Mouse (Mus musculus) limb, embryonic 14.5 days (tissue): ENCODE data around the gene Mturn. TPM values are rescaled to one million over a fixed set of nuclear protein-coding genes. Genes with fewer than 3 reads are reported as not detected.

Experiments
- ATAC-seq: fragments of 200-750 bp; cut with Nextera tagmentation; 2 replicates; pipeline ENCODE4 v1.8.0; 2017; ENCODE audit warnings: low read depth, moderate number of reproducible peaks, moderate TSS enrichment; ENCODE audit not compliant: low FRiP score
- DNase-seq: peaks from one replicate; pipeline ENCODE4 v3.0.0-alpha.2; 2015; ENCODE audit warnings: low spot score
- H3K27ac ChIP-seq: fragments of 300-500 bp; sonication (generic); replicated peaks from 2 replicates; pipeline ENCODE4 v1.5.1; 2014; ENCODE audit warnings: low read depth, mild to moderate bottlenecking, low read length, moderate library complexity, mixed read lengths
- H3K27me3 ChIP-seq: fragments of 300-500 bp; sonication (generic); 2 replicates; pipeline ENCODE4 v1.6.1; 2014; ENCODE audit warnings: low read length, mixed read lengths; ENCODE audit not compliant: control insufficient read depth, insufficient read depth
- H3K36me3 ChIP-seq: fragments of 300-500 bp; sonication (generic); 2 replicates; pipeline ENCODE4 v1.6.1; 2014; ENCODE audit warnings: mild to moderate bottlenecking, low read length, moderate library complexity, mixed read lengths; ENCODE audit not compliant: control insufficient read depth, insufficient read depth
- H3K4me1 ChIP-seq: fragments of 300-500 bp; sonication (generic); 2 replicates; pipeline ENCODE4 v1.6.1; 2014; ENCODE audit warnings: antibody characterized with exemption, low read length, mixed read lengths; ENCODE audit not compliant: control insufficient read depth, insufficient read depth
- H3K4me2 ChIP-seq: fragments of 300-500 bp; sonication (generic); replicated peaks from 2 replicates; pipeline ENCODE4 v1.6.1; 2014; ENCODE audit warnings: low read depth, mild to moderate bottlenecking, low read length, moderate library complexity; ENCODE audit not compliant: severe bottlenecking
- H3K4me3 ChIP-seq: fragments of 300-500 bp; sonication (generic); replicated peaks from 2 replicates; pipeline ENCODE4 v1.5.1; 2014; ENCODE audit warnings: low read length
- H3K9ac ChIP-seq: fragments of 300-500 bp; sonication (generic); 2 replicates; pipeline ENCODE4 v1.6.1; 2014; ENCODE audit warnings: mild to moderate bottlenecking, low read depth, low read length, moderate library complexity; ENCODE audit not compliant: severe bottlenecking
- H3K9me3 ChIP-seq: fragments of 300-500 bp; sonication (generic); 2 replicates; pipeline ENCODE4 v1.6.1; 2016; ENCODE audit warnings: low read length; ENCODE audit not compliant: control insufficient read depth
- POLR2A ChIP-seq: fragments of 200-500 bp; IDR thresholded peaks from 2 replicates; pipeline ENCODE4 v1.8.0; 2012; ENCODE audit warnings: inconsistent platforms, mild to moderate bottlenecking, moderate library complexity, borderline replicate concordance; ENCODE audit not compliant: insufficient read depth, insufficient read length; ENCODE audit errors: extremely low read depth
- WGBS: fragments of 180-500 bp; shearing (Covaris S2); extraction: QIAGEN DNeasy Blood & Tissue Kit; methylation state at CpG from one replicate; pipeline ENCODE4 v1.1.7; 2014; 5-methylcytosine and 5-hydroxymethylcytosine counted together
- polyA plus RNA-seq, 2 experiments: library from polyadenylated mRNA; depleted of rRNA in 1 of 2; stranded (reverse) in 1 of 2; unstranded in 1 of 2; fragments of >200 nt; fragmentation: Nextera tagmentation in 1 of 2; extraction: Ambion mirVana in 1 of 2; gene quantifications; 2 replicates each; pipeline versions ENCODE4 v1.2.1 to v1.2.3; 2012 to 2014

Mturn gene
- polyA plus RNA-seq, 2 experiments: 9.3 to 13.0 TPM

- Histone ChIP-seq H3K9ac (no peak overlapping the region), H3K27me3 (no peaks in the 10 kb centered on the region), H3K27ac (no peak overlapping the region), H3K4me2 (no peak overlapping the region), H3K36me3 (no peaks in the 10 kb centered on the region), H3K4me3 (no peak overlapping the region), H3K4me1 (no peaks in the 10 kb centered on the region), H3K9me3 (no peaks in the 10 kb centered on the region)
- 27% methylated on average over 2 of the region's 2 CpGs for WGBS
- ATAC-seq (no peak), DNase-seq (no peak)
- no peak for TF ChIP-seq POLR2A
These were observed 34.3 kb downstream of the Mturn start for GRCm38 (mm10) chr6:54715697-54716096.

GRCm38 (mm10) chr6:54718779-54719685, 37.6 kb downstream of the Mturn start:
- H3K4me2 ChIP-seq: no peak overlapping the region
- no peaks in the 10 kb centered on the region for H3K27me3 ChIP-seq
- H3K4me1 ChIP-seq: no peaks in the 10 kb centered on the region
- no peak overlapping the region for H3K27ac ChIP-seq
- 79% methylated on average over 15 of the region's 15 CpGs for WGBS
- H3K9ac ChIP-seq: no peak overlapping the region
- H3K36me3 ChIP-seq: no peaks in the 10 kb centered on the region
- no peaks in the 10 kb centered on the region for H3K9me3 ChIP-seq
- DNase-seq (no peak), ATAC-seq (no peak)
- no peak overlapping the region for H3K4me3 ChIP-seq
- TF ChIP-seq POLR2A: no peak

GRCm38 (mm10) chr6:54719686-54720310, 38.4 kb downstream of the Mturn start:
- Histone ChIP-seq H3K27ac (no peak overlapping the region), H3K4me2 (no peak overlapping the region), H3K9me3 (no peaks in the 10 kb centered on the region), H3K4me3 (no peak overlapping the region), H3K36me3 (no peaks in the 10 kb centered on the region), H3K9ac (no peak overlapping the region), H3K4me1 (no peaks in the 10 kb centered on the region), H3K27me3 (no peaks in the 10 kb centered on the region)
- no peak for TF ChIP-seq POLR2A
- 44% methylated on average over 12 of the region's 14 CpGs for WGBS
- DNase-seq (no peak), ATAC-seq (no peak)

DNA sequence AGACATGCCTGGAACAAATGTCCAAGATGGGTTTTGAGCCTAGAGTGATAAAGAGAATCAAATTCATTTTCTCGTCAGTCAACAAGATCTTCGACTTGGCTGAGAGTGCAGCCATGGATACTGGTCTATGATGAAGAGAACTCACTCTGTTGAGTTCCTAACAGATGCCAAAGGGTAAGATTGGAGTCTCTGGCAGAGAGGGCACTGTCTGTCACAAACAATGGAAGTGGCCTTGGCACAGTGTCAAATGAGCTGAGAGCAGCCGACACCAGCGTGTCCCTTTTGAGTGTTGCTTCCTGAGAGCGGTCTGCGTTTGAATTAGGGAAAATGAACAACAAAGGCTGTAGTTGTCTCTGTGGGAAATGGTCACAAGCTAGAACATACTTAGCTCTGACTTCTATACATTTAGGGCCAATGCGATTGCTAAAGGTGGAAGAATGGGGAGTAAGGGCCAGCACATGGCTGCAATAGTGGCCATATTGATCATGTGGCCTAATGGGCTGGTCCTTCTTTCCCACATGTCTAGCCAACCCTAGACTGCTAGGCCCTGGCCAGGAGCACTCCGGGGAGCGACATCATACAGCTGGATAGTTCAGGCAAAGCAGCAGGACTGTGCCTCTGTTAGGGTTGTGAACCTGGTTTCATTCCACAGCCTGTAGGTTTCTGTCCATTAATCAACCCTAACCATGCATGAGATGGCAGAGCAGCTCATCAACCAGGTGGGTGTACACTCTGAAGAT, 39.3 kb downstream of the Mturn start:
- no peaks in the 10 kb centered on the region for H3K4me1 ChIP-seq
- ATAC-seq (no peak), DNase-seq (no peak)
- 93% methylated on average over 9 of the region's 9 CpGs for WGBS
- H3K27me3 ChIP-seq: no peaks in the 10 kb centered on the region
- H3K9me3 ChIP-seq: no peaks in the 10 kb centered on the region
- H3K27ac ChIP-seq: no peak overlapping the region
- no peak overlapping the region for H3K4me2 ChIP-seq
- no peaks in the 10 kb centered on the region for H3K36me3 ChIP-seq
- no peak overlapping the region for H3K9ac ChIP-seq
- TF ChIP-seq POLR2A: no peak
- no peak overlapping the region for H3K4me3 ChIP-seq

- no peak for DNase-seq
- 92% methylated on average over 4 of the region's 4 CpGs for WGBS
These were observed 39.8 kb downstream of the Mturn start for GRCm38 (mm10) chr6:54721252-54721635.

More at GRCm38 (mm10) chr6:54721252-54721635, 39.8 kb downstream of the Mturn start:
- no peak for TF ChIP-seq POLR2A
- Histone ChIP-seq H3K4me1 (no peaks in the 10 kb centered on the region), H3K27me3 (no peaks in the 10 kb centered on the region), H3K27ac (no peak overlapping the region), H3K4me2 (no peak overlapping the region), H3K9me3 (no peaks in the 10 kb centered on the region), H3K4me3 (no peak overlapping the region), H3K36me3 (no peaks in the 10 kb centered on the region), H3K9ac (no peak overlapping the region)
- ATAC-seq: no peak
